Mouse (Mus musculus): ENCODE results near the gene Prrg2.
"Not testable (repeated sequence)": the region's sequence is repeated elsewhere in the genome, so short reads cannot be mapped to it uniquely, and the experiment has no call there.

The Prrg2 gene

DNA sequence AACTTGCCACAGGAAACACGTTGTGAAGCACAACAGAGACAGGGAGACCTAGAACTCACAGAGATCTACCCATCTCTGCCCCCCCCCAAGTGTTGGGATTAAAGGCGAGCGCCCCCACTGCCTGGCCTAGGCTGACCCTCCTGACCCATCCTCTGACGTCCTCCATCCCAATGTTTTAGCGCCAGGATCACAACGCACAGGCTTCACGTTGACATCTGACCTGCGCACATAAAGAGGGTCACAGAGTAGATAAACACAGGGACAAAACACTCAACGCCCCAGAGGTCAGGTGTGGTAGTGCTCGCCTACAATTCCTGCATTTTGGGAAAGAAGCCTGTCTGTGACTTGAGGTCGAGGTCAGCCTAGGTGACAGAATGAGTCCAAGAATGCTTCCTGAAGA is 25.8 kb downstream of the Prrg2 start:
- no peak for DNase-seq (ENCODE audit: low read depth, low spot score)

DNA sequence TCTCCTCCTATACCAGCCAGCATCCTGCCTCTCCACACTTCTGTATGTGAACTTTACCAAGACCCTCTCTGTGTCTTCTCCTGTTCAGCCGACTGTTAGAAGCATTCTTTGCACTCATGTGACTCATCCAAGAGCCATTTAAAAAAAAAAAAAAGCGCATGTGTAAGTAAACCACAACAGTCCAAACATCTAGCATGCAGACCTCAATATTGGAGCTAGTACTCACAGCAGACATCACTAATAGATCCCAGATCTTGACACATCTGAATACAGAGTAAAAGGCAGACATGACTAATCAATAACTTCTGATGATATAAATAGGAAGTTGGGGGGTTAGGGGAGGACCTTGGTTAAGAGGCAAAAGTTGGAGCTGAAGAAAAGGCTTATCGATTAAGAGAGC is 26.8 kb downstream of the Prrg2 start:
- DNase-seq (ENCODE audit: low read depth, low spot score), result no peak

DNA sequence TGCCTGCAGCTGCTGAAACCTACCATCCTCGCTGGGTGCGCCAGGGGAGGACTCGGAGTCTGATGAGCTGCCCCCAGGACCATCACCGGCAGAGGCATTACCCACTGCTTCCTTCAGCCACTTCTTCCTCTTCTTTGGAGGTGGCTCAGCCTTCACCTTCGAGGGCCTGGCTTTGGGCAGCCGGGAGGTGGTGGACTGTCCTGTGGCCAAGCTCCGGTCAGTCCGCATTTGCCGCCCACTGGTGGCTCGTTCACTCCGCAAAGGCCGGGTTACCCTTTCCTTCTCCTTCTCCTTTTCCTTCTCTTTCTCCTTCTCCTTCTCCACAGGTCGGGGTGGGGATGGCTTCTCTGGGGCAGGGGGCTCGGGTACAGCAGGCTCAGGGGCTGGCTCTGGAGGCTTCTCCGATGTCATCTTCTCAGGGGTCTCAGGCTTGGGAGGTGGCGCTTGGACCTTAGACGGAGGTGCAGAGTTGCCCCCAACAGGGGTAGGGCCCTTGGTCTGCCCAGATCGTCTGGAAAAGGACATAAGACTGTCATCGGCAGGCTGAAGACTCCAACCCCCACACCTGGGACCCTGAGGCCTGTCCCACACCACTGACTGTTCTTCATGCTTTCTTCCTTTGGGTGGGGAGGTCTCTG is 28.6 kb downstream of the Prrg2 start:
- DNase-seq (ENCODE audit: low read depth, low spot score), result no peak

DNA sequence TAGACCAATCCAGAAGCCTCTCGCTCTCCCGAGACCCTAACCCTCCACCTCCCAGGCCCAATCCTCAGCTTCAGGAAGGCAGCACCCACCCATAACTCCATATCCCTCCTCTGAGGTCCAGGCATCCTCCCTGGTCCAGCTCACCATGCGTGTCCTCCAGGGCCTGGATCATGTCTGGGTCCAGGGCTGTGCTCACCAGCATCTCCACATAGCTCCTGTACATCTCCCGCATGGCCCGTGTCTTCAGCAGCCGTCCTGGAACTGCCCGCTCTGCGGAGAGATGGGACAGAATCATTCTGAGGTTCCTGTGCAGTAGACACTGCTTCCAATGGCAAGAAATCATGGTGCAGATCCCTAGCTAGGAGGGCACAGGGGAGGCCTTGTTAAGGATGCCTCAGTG is 31.6 kb downstream of the Prrg2 start:
- DNase-seq (ENCODE audit: low read depth, low spot score), result no peak

DNA sequence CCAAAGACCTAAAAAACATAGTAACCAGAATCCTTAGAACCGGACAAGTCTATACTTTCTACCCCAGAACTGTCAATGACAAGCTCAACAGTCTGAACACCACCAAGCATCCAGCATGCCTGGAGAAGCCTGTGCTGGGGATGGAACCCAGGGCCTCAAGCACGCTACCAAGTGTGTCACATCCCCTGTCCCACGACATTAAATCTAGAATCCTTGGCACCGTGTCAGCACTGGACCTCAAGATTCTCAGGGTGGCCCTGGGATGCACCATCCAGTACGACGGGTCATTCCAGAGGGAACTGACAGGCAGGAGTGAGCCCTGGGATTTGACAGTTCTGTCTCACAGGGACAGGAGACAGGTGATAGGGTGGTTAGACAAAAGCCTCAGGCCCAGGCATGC is 32.5 kb downstream of the Prrg2 start:
- no peak for DNase-seq (ENCODE audit: low read depth, low spot score)

DNA sequence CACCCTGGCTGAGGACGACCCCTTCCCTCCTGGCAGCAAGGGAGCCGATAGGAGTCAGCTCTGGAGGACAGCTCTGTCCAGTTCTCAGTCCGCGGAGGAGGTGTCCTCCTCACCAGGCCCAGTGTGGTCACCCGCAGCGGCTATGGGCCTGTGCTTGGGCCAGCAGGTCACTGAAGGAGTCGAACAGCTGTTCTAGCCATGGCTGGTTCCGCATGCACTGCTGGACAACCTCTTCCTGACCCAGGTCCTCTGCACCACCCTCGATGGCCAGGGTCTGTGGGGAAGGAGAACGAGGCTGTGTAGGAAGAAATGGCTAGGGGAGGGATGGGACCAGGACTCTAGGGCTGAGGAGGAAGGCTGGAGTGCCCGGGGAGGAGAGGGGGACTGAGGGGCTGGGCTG is 34.1 kb downstream of the Prrg2 start:
- no peak for DNase-seq (ENCODE audit: low read depth, low spot score)

DNA sequence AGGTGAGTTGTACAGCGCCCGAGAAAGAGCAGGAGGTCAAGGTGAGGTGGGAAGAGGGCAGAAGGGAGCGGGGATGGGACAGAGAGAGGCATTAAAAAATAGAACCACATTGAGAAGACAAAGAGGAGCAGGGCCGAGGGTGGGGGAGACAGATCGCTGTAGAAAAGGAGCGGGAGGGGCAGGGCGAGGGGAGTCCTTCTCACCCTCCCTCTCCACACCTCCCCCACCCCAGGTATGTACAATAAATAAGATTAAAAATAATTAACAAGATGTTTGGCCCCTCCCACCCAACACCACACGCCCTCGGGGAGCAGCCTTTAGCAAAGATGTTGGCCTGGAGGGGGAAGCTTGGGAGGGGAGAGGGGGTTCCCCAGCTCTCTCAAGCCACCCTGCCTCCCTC is 34.7 kb downstream of the Prrg2 start:
- no peak for DNase-seq (ENCODE audit: low read depth, low spot score)

DNA sequence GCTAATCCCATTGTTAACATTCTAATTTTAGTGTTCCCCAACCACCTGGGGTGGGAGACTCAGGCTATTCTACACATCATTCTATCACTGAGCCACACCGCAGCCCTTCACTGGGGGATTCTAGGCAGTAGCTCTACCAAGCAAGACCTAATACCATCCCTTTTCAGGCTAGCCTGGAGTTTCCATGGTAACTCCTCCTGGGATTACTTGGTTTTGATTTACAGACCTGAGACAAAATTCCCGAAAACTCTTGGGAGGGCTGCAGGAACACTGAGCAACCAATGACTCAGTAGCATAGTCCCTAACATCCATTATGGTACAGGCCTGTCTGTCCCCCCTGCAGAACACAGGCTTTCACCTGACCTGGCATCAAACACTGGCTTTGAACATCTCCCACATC is 36.2 kb downstream of the Prrg2 start:
- DNase-seq (ENCODE audit: low read depth, low spot score), result peak; percentile 49

DNA sequence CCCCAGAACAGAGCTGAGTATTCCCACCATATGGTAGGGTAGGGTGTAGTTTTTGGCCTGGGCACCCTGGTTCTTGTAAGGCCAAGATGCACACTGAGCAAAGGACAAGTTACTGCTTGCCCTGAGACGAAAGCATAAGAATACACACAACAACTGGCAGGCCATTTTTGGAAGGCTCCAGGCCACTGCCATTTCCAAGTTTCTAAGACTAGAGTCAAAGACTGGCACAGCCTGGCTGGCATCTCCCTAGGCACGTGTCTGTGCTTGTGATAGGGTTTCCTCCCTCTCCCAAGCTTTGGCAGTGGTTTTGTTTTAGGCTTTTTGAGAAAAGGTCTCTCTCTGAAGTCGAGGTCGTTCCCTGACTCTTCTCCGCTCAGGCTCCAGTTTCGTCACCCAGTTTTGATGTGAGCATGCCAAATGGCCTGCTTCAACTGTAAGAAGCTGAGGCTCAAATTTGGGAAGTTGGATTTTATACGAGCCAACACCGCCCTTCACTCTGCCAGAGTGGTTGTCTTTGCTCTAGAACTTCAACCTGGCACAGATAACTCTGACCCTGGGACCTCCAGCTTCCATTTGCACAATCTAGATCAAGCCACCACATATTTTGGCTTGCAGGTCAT is 36.8 kb downstream of the Prrg2 start:
- DNase-seq (ENCODE audit: low read depth, low spot score), result no peak

DNA sequence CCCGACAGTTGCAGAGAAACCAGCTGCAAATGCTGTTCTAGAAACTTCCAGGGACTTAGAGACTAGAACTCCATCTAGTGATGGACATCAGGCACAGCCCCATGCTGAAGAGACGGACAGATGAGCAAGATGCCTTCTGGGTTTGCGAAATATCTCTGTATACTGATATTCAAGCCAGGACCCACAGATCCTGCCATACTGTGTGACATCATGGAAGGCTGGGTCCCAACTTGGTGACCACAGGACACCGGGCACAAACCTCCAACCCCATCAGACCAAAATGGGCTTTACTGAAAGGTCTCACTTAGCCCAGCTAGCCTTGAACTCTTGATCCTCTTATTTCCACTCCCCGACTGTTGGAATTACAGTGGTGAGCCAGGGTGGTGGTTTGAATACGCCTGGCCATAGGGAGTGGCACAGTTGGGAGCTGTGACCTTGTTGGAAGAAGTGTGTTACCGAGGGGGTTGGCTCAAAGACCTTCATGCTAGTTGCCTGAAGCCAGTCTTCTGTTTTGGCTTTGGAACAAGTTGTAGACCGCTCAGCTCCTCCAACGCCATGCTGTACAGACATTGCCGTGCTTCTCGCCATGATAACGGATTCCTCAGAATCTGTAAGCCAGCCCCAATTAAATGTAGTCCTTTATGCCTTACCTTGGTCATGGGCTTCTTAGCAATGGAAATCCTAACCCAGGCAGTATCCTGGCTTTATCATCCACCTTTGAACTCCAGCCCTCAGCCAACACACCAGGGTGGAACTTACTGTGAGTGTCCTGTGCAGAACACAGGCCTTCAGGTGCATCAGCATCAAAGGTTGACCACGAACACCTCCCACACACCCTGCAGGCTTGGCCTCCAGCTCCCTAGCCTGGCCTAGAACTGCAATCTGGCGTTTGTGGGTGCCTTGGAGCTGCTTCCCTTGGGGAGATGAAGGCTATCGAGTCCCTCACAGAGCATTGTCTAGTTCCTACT is 37.9 kb downstream of the Prrg2 start:
- DNase-seq (ENCODE audit: low read depth, low spot score), result no peak

DNA sequence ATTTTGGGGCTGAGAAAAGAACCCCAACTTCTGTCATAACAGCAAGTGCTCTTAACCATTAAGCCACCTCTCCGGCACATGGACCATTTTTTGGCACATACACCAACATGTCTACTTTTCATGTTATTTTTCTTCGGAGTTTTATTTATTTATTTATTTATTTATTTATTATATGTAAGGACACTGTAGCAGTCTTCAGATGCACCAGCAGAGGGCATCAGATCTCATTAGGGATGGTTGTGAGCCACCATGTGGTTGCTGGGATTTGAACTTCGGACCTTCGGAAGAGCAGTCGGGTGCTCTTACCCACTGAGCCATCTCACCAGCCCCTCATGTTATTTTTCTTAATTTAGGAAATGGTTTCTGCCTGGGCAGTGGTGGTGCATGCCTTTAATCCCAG is 38.8 kb downstream of the Prrg2 start:
- DNase-seq (ENCODE audit: low read depth, low spot score), result not testable (repeated sequence)

DNA sequence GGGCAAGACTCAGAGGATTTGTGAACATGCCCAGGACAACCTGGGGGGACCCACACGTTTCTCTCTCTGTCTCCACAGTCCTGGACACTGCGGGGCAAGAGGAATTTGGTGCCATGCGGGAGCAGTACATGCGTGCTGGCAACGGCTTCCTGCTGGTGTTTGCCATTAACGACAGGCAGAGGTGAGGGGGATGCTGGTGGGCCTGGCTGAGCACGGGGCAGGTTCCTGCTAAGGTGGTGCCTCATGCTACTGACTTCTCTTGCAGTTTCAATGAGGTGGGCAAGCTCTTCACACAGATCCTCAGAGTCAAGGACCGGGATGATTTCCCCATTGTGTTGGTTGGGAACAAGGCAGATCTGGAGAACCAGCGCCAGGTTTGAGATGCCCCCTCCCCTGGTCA is 42.3 kb downstream of the Prrg2 start:
- DNase-seq (ENCODE audit: low read depth, low spot score), result no peak

DNA sequence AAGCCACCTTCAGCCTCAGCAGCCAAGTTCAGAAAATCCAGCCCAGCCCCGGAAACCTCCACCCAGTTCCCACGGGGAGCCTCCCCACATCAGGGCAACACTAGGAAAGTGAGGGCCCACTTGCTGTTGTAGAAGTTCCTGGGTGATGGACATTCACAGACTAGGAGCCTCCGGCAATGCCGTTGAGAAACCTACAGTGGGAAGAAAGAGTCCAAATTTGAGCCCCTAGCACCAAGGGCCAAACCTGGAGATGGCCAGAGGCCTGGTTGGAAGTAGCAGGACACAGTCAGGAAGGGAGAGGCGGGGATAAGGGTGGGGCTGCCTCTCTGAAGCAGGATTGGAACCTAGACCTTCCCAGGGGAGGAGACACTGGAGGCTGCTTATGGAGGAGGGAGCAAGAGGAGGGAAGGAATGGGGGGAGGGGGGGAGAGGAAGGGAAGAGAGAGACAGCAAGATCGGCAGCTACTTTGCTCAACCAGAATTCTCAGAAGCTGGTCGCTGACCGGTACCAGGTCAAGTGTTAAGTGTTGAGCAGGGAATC is 43.4 kb downstream of the Prrg2 start:
- DNase-seq (ENCODE audit: low read depth, low spot score), result no peak

DNA sequence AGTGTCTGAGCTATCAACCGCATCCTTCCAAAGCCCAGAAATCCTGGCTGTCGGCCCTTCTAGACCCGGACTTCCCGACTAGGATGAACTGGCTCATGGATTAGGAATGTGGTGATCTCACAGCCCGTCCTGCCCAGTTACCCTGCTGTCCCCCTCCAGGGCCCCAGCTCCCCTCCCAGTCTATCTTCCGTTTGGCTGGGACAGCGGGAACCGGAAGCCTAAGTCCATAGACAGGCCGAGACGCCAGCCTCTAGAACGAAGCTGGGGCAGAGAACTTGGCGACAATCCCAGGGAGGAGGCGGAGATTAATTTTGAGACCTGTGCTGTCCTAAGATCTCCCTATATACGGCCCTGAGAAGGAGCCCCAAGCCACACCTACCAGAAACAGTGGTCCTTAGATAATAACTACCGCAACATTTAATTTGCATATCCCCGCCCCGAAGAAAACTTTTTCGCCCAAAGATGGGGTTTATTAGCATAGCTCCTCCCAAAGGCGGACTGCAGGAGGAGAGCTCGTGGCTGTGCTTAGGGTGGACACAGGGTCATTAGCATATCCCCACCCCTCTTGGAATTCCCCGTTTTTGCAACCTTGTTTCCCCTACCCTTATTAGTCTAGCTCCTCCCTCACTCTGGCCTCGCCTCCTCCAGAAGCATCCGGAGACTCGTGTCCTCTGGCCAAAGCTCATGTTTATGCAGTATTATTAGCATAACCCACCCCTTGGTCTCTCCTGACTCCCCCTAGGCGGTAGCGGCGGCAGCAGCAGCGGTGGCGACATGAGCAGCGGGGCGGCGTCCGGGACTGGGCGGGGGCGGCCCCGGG is 45.0 kb downstream of the Prrg2 start, which contains the start of gene Rras:
TSS of gene Rras (plus strand) at position 720 of the 820 bp plus-strand sequence.
- DNase-seq (ENCODE audit: low read depth, low spot score), result peak; percentile 97

DNA sequence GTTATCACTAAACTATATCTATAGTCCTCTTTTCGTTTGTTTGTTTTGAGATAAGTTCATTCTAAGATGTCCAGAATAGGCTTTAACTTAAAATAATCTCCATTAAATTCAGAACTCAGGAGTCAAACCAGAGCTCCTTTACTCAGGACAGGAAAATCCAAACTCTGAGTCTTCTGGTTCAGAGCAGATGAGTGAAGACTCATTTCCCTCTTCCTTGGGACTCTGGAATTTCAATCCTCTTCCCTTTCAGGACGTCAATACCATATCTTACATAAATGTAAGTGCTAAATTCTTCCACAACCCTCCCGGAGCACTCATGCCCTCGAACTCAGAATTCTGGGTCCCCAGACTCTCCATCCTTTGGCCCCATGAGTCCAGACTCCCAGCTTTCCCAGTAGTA is 45.7 kb downstream of the Prrg2 start:
- DNase-seq (ENCODE audit: low read depth, low spot score), result no peak

DNA sequence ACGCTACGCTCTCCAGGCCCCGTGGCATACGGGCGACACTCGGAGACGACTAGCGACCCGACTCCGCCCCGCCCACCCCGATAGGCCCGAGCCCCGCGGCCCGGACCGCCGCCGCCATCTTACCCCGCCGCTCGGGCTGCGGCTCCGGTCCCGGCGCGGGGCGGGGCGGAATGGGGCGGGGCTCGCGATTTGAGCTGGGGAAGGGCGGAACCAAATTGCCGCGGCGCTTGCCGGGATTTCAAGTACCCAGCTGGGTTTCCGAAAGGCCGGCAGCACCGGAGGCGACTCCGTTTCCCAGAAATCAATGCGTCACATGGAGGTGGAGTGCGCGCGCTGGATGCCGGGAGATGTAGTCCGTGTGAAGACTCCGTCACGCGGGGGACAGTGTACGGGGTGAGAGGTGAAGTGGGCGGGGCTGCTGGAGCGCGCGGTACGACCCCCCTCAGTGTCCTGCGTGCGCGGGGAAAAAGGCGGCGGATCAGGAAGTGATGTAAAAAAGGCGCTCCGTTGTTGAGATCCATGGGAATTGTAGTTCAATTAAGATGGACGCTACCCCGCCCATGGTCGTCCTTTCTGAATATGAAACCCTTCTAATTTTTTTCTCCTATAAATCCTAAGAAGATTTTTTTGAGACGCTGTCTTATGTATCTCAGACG is 46.4 kb downstream of the Prrg2 start, which contains the start of gene Scaf1:
TSS of gene Scaf1 (minus strand) at position 407 of the 656 bp plus-strand sequence.
- peak; percentile 99 for DNase-seq (ENCODE audit: low read depth, low spot score)

DNA sequence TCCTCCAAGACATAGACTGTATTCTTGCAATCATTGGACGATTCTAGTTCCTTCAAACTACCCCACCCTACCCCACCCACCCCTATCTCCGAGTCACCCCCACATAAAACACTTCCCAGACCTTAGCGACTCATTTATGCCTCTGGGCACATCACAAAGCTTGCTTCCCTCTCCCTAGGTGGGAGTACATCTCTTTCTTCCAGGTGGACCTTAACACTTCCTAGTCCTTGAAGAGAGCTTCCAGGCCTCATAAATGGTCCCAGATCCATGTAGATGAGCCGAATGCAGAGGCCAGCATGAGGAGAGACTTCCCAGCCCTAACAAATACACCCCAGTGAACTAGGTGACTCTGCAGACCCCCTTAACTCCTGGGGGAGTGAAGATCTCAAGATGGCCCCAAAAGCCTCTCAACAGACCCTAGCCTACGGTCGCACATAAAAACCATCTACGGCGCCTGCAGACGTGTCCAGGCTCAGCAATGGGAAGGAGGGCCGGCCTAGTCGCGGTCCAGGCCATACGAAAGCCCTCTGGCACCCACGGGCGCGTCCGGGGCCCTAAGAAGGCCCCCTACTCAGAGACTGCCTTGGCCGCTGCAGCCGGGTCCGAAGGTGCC is 47.0 kb downstream of the Prrg2 start:
- DNase-seq (ENCODE audit: low read depth, low spot score), result peak; percentile 20

DNA sequence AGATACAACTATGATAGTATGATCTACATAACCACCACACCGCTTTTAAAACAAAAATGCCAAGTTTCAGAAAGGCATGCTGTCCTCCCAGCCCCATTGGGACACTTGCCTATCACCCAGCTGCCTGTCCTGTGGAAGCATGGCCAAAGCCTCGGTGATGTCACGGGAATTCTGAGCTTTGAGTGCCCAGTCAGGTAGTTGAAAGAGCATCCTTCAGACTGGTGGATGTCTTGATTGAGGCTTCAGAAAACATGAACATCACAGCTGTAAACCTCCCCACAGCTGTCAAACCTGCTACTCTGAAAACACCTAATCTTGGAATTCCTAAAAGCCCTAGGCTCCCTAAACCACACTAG is 48.4 kb downstream of the Prrg2 start:
- DNase-seq (ENCODE audit: low read depth, low spot score), result no peak

DNA sequence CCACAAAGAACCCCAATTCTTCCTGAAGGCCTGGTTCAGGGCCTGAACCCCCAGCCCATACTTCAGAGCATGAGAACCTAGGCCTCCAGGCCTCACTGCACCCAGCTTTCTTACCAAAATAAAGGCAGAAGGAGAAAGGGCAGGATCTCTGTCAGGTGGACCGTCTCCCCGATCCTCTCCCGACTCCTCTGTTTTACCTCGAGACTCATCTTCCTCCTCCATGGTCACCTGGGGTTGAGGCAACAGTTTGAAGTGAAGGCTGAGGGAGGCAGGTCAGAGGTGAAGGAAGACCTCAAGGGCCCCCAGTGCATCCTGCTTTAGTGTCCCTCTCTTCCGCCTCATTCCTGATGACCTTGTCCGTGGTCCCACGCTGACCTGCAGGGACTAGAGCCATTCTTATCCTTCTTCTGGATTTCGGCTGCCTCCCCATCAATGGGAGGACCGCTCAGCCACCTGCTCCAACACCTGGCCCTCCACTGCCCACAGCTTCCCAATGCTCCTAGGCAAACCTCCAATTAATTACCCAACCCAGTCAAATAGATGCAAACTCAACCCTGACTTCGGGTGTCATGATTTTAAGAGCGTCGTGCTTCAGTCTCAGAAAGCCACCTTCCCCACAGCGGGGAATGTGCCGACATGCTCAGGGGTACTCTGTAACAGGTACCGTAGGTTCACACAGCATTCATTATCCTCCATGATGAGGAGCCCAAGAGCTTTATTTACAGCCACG is 48.9 kb downstream of the Prrg2 start:
- DNase-seq (ENCODE audit: low read depth, low spot score), result no peak

DNA sequence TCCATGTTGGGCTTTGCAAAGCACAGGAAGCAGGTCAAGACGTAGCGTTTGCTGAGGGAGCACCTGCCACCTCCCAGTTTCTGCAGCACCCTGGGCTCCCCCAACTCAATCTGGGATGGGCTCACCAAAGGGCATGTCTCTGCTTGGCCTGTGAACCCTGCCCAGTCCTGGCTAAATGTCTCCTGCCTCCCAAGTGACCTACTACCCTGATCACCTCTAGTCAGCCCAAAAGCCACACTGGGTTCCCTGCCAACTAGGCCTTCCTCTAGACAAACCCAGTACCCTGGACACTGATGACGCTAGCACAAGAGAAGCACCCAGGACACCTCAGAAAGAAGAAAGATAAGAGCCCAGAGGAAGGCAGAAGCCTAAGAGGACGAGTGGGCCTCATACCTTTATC is 49.7 kb downstream of the Prrg2 start:
- DNase-seq (ENCODE audit: low read depth, low spot score), result no peak

Measured in mesoderm, embryonic 11.5 days (tissue).